Mouse (Mus musculus) heart, embryonic 10.5 days (tissue): Measurements from ENCODE around the gene Rpl12. TPM values are rescaled to one million over a fixed set of nuclear protein-coding genes. Genes with fewer than 3 reads are reported as not detected.
"Not testable (repeated sequence)": the region's sequence is repeated elsewhere in the genome, so short reads cannot be mapped to it uniquely, and the experiment has no call there.

Experiments
- DNase-seq: peaks from one replicate; pipeline ENCODE4 v3.0.0-alpha.2; 2017; ENCODE audit warnings: low spot score
- H3K27ac ChIP-seq: fragments of 300-500 bp; sonication (generic); 2 replicates; pipeline ENCODE4 v1.5.1; 2016; ENCODE audit warnings: mild to moderate bottlenecking
- H3K27me3 ChIP-seq: fragments of 300-500 bp; sonication (generic); 2 replicates; pipeline ENCODE4 v1.6.1; 2016; ENCODE audit warnings: mild to moderate bottlenecking; ENCODE audit not compliant: poor library complexity, insufficient read depth, severe bottlenecking
- H3K36me3 ChIP-seq: fragments of 300-500 bp; sonication (generic); 2 replicates; pipeline ENCODE4 v1.6.1; 2016; ENCODE audit warnings: mild to moderate bottlenecking, moderate library complexity
- H3K4me1 ChIP-seq: fragments of 300-500 bp; sonication (generic); 2 replicates; pipeline ENCODE4 v1.6.1; 2016; ENCODE audit warnings: mild to moderate bottlenecking
- H3K4me3 ChIP-seq: fragments of 300-500 bp; sonication (generic); 2 replicates; pipeline ENCODE4 v1.5.1; 2016; ENCODE audit warnings: mild to moderate bottlenecking, moderate library complexity
- H3K9me3 ChIP-seq: fragments of 300-500 bp; sonication (generic); 2 replicates; pipeline ENCODE4 v1.6.1; 2016; ENCODE audit warnings: mild to moderate bottlenecking, moderate library complexity
- WGBS: fragments of 180-500 bp; shearing (Covaris S2); methylation state at CpG from one replicate; pipeline ENCODE4 v1.1.7; 2016; 5-methylcytosine and 5-hydroxymethylcytosine counted together
- polyA plus RNA-seq: library from polyadenylated mRNA; unstranded; fragments of >200 nt; fragmentation: Nextera tagmentation; extraction: Ambion mirVana; gene quantifications from 2 replicates; pipeline ENCODE4 v1.2.1, GENCODE M21; 2016

Rpl12 gene
- polyA plus RNA-seq, 1 experiment from 2014 or later = 170 TPM

- no peak for DNase-seq
- no peak overlapping the region for H3K27ac ChIP-seq
- H3K27me3 ChIP-seq = no peaks in the 10 kb centered on the region
- H3K9me3 ChIP-seq = no peaks in the 10 kb centered on the region
- H3K4me3 ChIP-seq = no peak overlapping the region
- WGBS = 69% methylated on average over 4 of the region's 4 CpGs
- 0 out of 2 replicates have a peak, but pooled peaks cover 3% of the 10 kb centered on the region for H3K36me3 ChIP-seq
- no peaks in the 10 kb centered on the region for H3K4me1 ChIP-seq
These were observed 36.4 kb downstream of the Rpl12 start for GRCm38 (mm10) chr2:32997792-32998191.

DNA sequence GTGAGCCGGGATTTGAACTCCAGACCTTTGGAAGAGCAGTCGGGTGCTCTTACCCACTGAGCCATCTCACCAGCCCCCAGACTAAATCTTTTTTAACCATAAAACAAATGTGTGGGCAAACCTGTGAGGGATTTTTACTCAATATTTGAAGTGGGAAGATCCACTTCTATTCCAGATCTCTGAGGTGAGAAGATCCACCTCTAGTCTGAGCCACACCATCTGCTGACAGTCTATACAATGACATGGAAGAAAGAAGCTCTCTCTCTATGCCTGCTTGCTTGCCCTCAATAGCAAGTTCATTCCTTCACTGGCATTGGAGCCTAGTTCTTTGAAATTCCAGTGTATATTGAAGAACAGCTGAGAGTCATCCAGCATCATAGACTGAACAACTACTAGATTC is 38.4 kb downstream of the Rpl12 start:
- no peak overlapping the region for H3K4me3 ChIP-seq
- no peaks in the 10 kb centered on the region for H3K9me3 ChIP-seq
- no peaks in the 10 kb centered on the region for H3K4me1 ChIP-seq
- no peaks in the 10 kb centered on the region for H3K27me3 ChIP-seq
- 0 out of 2 replicates have a peak, but pooled peaks cover 3% of the 10 kb centered on the region for H3K36me3 ChIP-seq
- no peak for DNase-seq
- 82% methylated on average over 2 of the region's 2 CpGs for WGBS
- no peak overlapping the region for H3K27ac ChIP-seq

- 81% methylated on average over 7 of the region's 7 CpGs for WGBS
- H3K4me3 ChIP-seq = no peak overlapping the region
- no peaks in the 10 kb centered on the region for H3K9me3 ChIP-seq
- no peak for DNase-seq
- no peaks in the 10 kb centered on the region for H3K27me3 ChIP-seq
- H3K36me3 ChIP-seq = 0 out of 2 replicates have a peak, but pooled peaks cover 3% of the 10 kb centered on the region
- H3K4me1 ChIP-seq = no peaks in the 10 kb centered on the region
- H3K27ac ChIP-seq = no peak overlapping the region
These were observed 40.8 kb downstream of the Rpl12 start for GRCm38 (mm10) chr2:33002144-33002543.

GRCm38 (mm10) chr2:33005041-33005440 is 43.7 kb downstream of the Rpl12 start:
- Histone ChIP-seq H3K4me1 (no peaks in the 10 kb centered on the region), H3K9me3 (no peaks in the 10 kb centered on the region), H3K27ac (no peak overlapping the region), H3K27me3 (no peaks in the 10 kb centered on the region), H3K36me3 (0 out of 2 replicates have a peak, but pooled peaks cover 3% of the 10 kb centered on the region), H3K4me3 (no peak overlapping the region)
- WGBS = 69% methylated on average over 5 of the region's 5 CpGs
- no peak for DNase-seq

GRCm38 (mm10) chr2:33009055-33009454 is 47.7 kb downstream of the Rpl12 start:
- H3K27me3 ChIP-seq, H3K27ac ChIP-seq, DNase-seq, H3K9me3 ChIP-seq, H3K36me3 ChIP-seq, H3K4me1 ChIP-seq, H3K4me3 ChIP-seq: not testable (repeated sequence)
- 80% methylated on average over 4 of the region's 4 CpGs for WGBS

- no peaks in the 10 kb centered on the region for H3K27me3 ChIP-seq
- H3K4me3 ChIP-seq = no peak overlapping the region
- no peak overlapping the region for H3K27ac ChIP-seq
- no peak for DNase-seq
- no peaks in the 10 kb centered on the region for H3K36me3 ChIP-seq
- H3K4me1 ChIP-seq = no peaks in the 10 kb centered on the region
- no peaks in the 10 kb centered on the region for H3K9me3 ChIP-seq
- 83% methylated on average over 5 of the region's 5 CpGs for WGBS
These were observed 53.5 kb downstream of the Rpl12 start for GRCm38 (mm10) chr2:33014877-33015276.

Other genes with a start within 250 kb of the Rpl12 start
- gene Cdk9, start 248.5 kb upstream of the Rpl12 start, polyA plus RNA-seq = 89.1 and 115 TPM in 2 replicates
- 34.8 and 35.4 TPM in 2 replicates for gene Sh2d3c, start 240.5 kb upstream of the Rpl12 start, polyA plus RNA-seq
- 0.28 TPM in 1 of 2 replicates, not detected in the other for gene 6330409D20Rik, start 220.5 kb upstream of the Rpl12 start, polyA plus RNA-seq
- 46.2 and 57.2 TPM in 2 replicates for gene Tor2a, start 204.3 kb upstream of the Rpl12 start, polyA plus RNA-seq
- gene Ttc16, start 185.9 kb upstream of the Rpl12 start, polyA plus RNA-seq = 0.29 and 0.52 TPM in 2 replicates
- gene Ptrh1, start 185.8 kb upstream of the Rpl12 start, polyA plus RNA-seq = 5.1 and 5.6 TPM in 2 replicates
- gene Cfap157, start 177.1 kb upstream of the Rpl12 start, polyA plus RNA-seq = 0.78 and 1.2 TPM in 2 replicates
- 19.1 and 21.6 TPM in 2 replicates for gene Stxbp1, start 114.3 kb upstream of the Rpl12 start, polyA plus RNA-seq
- gene Fam129b, start 85.4 kb upstream of the Rpl12 start, polyA plus RNA-seq = 47.1 and 55.5 TPM in 2 replicates
- 7.6 and 8.6 TPM in 2 replicates for gene Lrsam1, start 55 bp downstream of the Rpl12 start, polyA plus RNA-seq
- gene Slc2a8, start 20.5 kb downstream of the Rpl12 start, polyA plus RNA-seq = 20.8 and 23.4 TPM in 2 replicates
- 10.5 and 13.3 TPM in 2 replicates for gene Garnl3, start 170.1 kb downstream of the Rpl12 start, polyA plus RNA-seq